Mouse (Mus musculus) spleen, adult 2 months (tissue): ENCODE measurements around the gene Hoxd10.

Experiments
- CTCF ChIP-seq: fragments of 200-500 bp; IDR thresholded peaks from 2 replicates; pipeline ENCODE4 v1.5.1; 2011; ENCODE audit warnings: mild to moderate bottlenecking, inconsistent platforms; ENCODE audit not compliant: insufficient read depth, insufficient read length, insufficient replicate concordance; ENCODE audit errors: extremely low read depth
- POLR2A ChIP-seq: fragments of 200-500 bp; IDR thresholded peaks from 2 replicates; pipeline ENCODE4 v1.6.1; 2011; ENCODE audit warnings: low read depth, low read length, inconsistent platforms

- no peak for TF ChIP-seq CTCF
- TF ChIP-seq POLR2A: no peak
Observed at GRCm38 (mm10) chr2:74704393-74704998, 12.8 kb downstream of the Hoxd10 start, which contains the start of gene Hoxd8.
